Mouse (Mus musculus) kidney, postnatal 0 days (tissue): Measurements from ENCODE around the gene Enpp4. TPM values are rescaled to one million over a fixed set of nuclear protein-coding genes. Genes with fewer than 3 reads are reported as not detected.

Experiments
- ATAC-seq: fragments of 200-750 bp; cut with Nextera tagmentation; replicated peaks from 2 replicates; pipeline ENCODE4 v1.8.0; 2017; ENCODE audit warnings: low read depth, moderate number of reproducible peaks, moderate TSS enrichment, moderate library complexity; ENCODE audit not compliant: low FRiP score
- DNase-seq: peaks from one replicate; pipeline ENCODE4 v3.0.0-alpha.2; 2016; ENCODE audit warnings: low spot score
- H3K27ac ChIP-seq: fragments of 300-500 bp; sonication (generic); 2 replicates; pipeline ENCODE4 v1.5.1; 2014; ENCODE audit warnings: mild to moderate bottlenecking
- H3K27me3 ChIP-seq: fragments of 300-500 bp; sonication (generic); 2 replicates; pipeline ENCODE4 v1.6.1; 2014; ENCODE audit warnings: low read length, mixed read lengths; ENCODE audit not compliant: insufficient read depth
- H3K36me3 ChIP-seq: fragments of 300-500 bp; sonication (generic); 2 replicates; pipeline ENCODE4 v1.6.1; 2014; ENCODE audit warnings: low read length, mixed read lengths; ENCODE audit not compliant: insufficient read depth
- H3K4me1 ChIP-seq: fragments of 300-500 bp; sonication (generic); replicated peaks from 2 replicates; pipeline ENCODE4 v1.6.1; 2014; ENCODE audit warnings: antibody characterized with exemption, low read length, mixed read lengths; ENCODE audit not compliant: insufficient read depth
- H3K4me2 ChIP-seq: fragments of 300-500 bp; sonication (generic); 2 replicates; pipeline ENCODE4 v1.6.1; 2014; ENCODE audit warnings: mild to moderate bottlenecking, low read length, moderate library complexity, mixed read lengths
- H3K4me3 ChIP-seq: fragments of 300-500 bp; sonication (generic); replicated peaks from 2 replicates; pipeline ENCODE4 v1.5.1; 2014; ENCODE audit warnings: low read depth, low read length
- H3K9ac ChIP-seq: fragments of 300-500 bp; sonication (generic); 2 replicates; pipeline ENCODE4 v1.6.1; 2014; ENCODE audit warnings: low read depth, low read length
- H3K9me3 ChIP-seq: fragments of 300-500 bp; sonication (generic); replicated peaks from 2 replicates; pipeline ENCODE4 v1.6.1; 2016; ENCODE audit warnings: low read length, inconsistent platforms, mixed read lengths
- CTCF ChIP-seq: IDR thresholded peaks from 2 replicates; pipeline ENCODE4 v1.5.1; 2016; ENCODE audit warnings: antibody characterized with exemption, low read depth, mild to moderate bottlenecking, moderate library complexity
- WGBS: fragments of 180-500 bp; shearing (Covaris S2); extraction: QIAGEN DNeasy Blood & Tissue Kit; methylation state at CpG from one replicate; pipeline ENCODE4 v1.1.7; 2014; 5-methylcytosine and 5-hydroxymethylcytosine counted together
- polyA plus RNA-seq: library from polyadenylated mRNA; unstranded; fragments of >200 nt; fragmentation: Nextera tagmentation; extraction: Ambion mirVana; gene quantifications from 2 replicates; pipeline ENCODE4 v1.2.1, GENCODE M21; 2015

Enpp4 gene
- polyA plus RNA-seq, 1 experiment from 2014 or later, result 6.4 TPM

GRCm38 (mm10) chr17:44101961-44102360, 3.6 kb downstream of the Enpp4 start:
- Histone ChIP-seq H3K27me3 (no peaks in the 10 kb centered on the region), H3K4me3 (no peak overlapping the region), H3K27ac (no peak overlapping the region), H3K9me3 (no peaks in the 10 kb centered on the region), H3K9ac (no peak overlapping the region), H3K4me2 (no peak overlapping the region), H3K36me3 (no peaks in the 10 kb centered on the region), H3K4me1 (no peaks in the 10 kb centered on the region)
- DNase-seq (no peak), ATAC-seq (no peak)
- TF ChIP-seq CTCF, result no peak
- WGBS, result 90% methylated on average over 10 of the region's 10 CpGs

GRCm38 (mm10) chr17:44100906-44101305, 4.7 kb downstream of the Enpp4 start:
- Histone ChIP-seq H3K27me3 (no peaks in the 10 kb centered on the region), H3K4me2 (no peak overlapping the region), H3K4me3 (no peak overlapping the region), H3K9me3 (no peaks in the 10 kb centered on the region), H3K4me1 (no peaks in the 10 kb centered on the region), H3K36me3 (no peaks in the 10 kb centered on the region), H3K9ac (no peak overlapping the region), H3K27ac (no peak overlapping the region)
- TF ChIP-seq CTCF, result no peak
- no peak for ATAC-seq
- 70% methylated on average over 9 of the region's 9 CpGs for WGBS
- DNase-seq, result no peak

GRCm38 (mm10) chr17:44100486-44100885, 5.1 kb downstream of the Enpp4 start:
- Histone ChIP-seq H3K9me3 (no peaks in the 10 kb centered on the region), H3K27ac (no peak overlapping the region), H3K36me3 (no peaks in the 10 kb centered on the region), H3K27me3 (no peaks in the 10 kb centered on the region), H3K9ac (no peak overlapping the region), H3K4me3 (no peak overlapping the region), H3K4me2 (no peak overlapping the region), H3K4me1 (no peaks in the 10 kb centered on the region)
- TF ChIP-seq CTCF, result no peak
- DNase-seq (no peak), ATAC-seq (no peak)
- 65% methylated on average over 4 of the region's 4 CpGs for WGBS

GRCm38 (mm10) chr17:44091512-44091911, 14.1 kb downstream of the Enpp4 start:
- H3K27ac ChIP-seq, result no peak overlapping the region
- no peaks in the 10 kb centered on the region for H3K27me3 ChIP-seq
- ATAC-seq (no peak), DNase-seq (no peak)
- H3K36me3 ChIP-seq, result no peaks in the 10 kb centered on the region
- no peaks in the 10 kb centered on the region for H3K4me1 ChIP-seq
- no peak overlapping the region for H3K4me2 ChIP-seq
- WGBS, result 56% methylated on average over 2 of the region's 2 CpGs
- no peak overlapping the region for H3K4me3 ChIP-seq
- H3K9me3 ChIP-seq, result no peaks in the 10 kb centered on the region
- H3K9ac ChIP-seq, result no peak overlapping the region
- TF ChIP-seq CTCF, result peak; percentile 38; the same call in 1 of the 2 replicates

GRCm38 (mm10) chr17:44090916-44091315, 14.7 kb downstream of the Enpp4 start:
- TF ChIP-seq CTCF, result no peak
- Histone ChIP-seq H3K4me2 (no peak overlapping the region), H3K4me1 (no peaks in the 10 kb centered on the region), H3K27me3 (no peaks in the 10 kb centered on the region), H3K9me3 (no peaks in the 10 kb centered on the region), H3K27ac (no peak overlapping the region), H3K4me3 (no peak overlapping the region), H3K36me3 (no peaks in the 10 kb centered on the region), H3K9ac (no peak overlapping the region)
- DNase-seq, result no peak
- ATAC-seq, result no peak
- WGBS, result 72% methylated on average over 2 of the region's 2 CpGs

- Histone ChIP-seq H3K27ac (no peak overlapping the region), H3K4me3 (no peak overlapping the region), H3K36me3 (no peaks in the 10 kb centered on the region), H3K9ac (no peak overlapping the region), H3K9me3 (no peaks in the 10 kb centered on the region), H3K27me3 (no peaks in the 10 kb centered on the region), H3K4me1 (no peaks in the 10 kb centered on the region), H3K4me2 (no peak overlapping the region)
- DNase-seq (no peak), ATAC-seq (no peak)
- no peak for TF ChIP-seq CTCF
- WGBS, result 89% methylated on average over 3 of the region's 3 CpGs
Observed at GRCm38 (mm10) chr17:44088226-44088625, 17.4 kb downstream of the Enpp4 start.

- Histone ChIP-seq H3K4me3 (no peak overlapping the region), H3K9ac (no peak overlapping the region), H3K4me1 (no peaks in the 10 kb centered on the region), H3K27ac (no peak overlapping the region), H3K9me3 (no peaks in the 10 kb centered on the region), H3K27me3 (no peaks in the 10 kb centered on the region), H3K4me2 (no peak overlapping the region), H3K36me3 (0 out of 2 replicates have a peak, but pooled peaks cover 2% of the 10 kb centered on the region)
- ATAC-seq (no peak), DNase-seq (no peak)
- no peak for TF ChIP-seq CTCF
- 81% methylated on average over 4 of the region's 4 CpGs for WGBS
Observed at GRCm38 (mm10) chr17:44083156-44083555, 22.5 kb downstream of the Enpp4 start.
